Mouse (Mus musculus): Measurements from ENCODE around the gene Pygo2. TPM values are rescaled to one million over a fixed set of nuclear protein-coding genes. Genes with fewer than 3 reads are reported as not detected.
"Not testable (repeated sequence)": the region's sequence is repeated elsewhere in the genome, so short reads cannot be mapped to it uniquely, and the experiment has no call there.

Pygo2 gene
- polyA plus RNA-seq, 1 experiment from 2014 or later = 35.1 TPM

- H3K9me3 ChIP-seq = no peaks in the 10 kb centered on the region
- H3K4me1 ChIP-seq = peaks cover 43% of the 10 kb centered on the region
- no peak for ATAC-seq (ENCODE audit: insufficient read depth, low FRiP score, low read depth)
- H3K4me2 ChIP-seq = no peak overlapping the region
- H3K36me3 ChIP-seq = peaks cover 36% of the 10 kb centered on the region
- H3K27me3 ChIP-seq (replicated peaks) = no peaks in the 10 kb centered on the region
- WGBS = 78% methylated on average over 5 of the region's 5 CpGs
- no peak overlapping the region for H3K4me3 ChIP-seq (replicated peaks)
- no peak overlapping the region for H3K9ac ChIP-seq
- H3K27ac ChIP-seq = 0 out of 2 replicates have a peak overlapping the region, but pooled peaks have one; percentile 9
Observed at GRCm38 (mm10) chr3:89425141-89425525, 4.9 kb upstream of the Pygo2 start.

- Histone ChIP-seq H3K9ac (no peak overlapping the region), H3K4me3 (replicated peaks) (no peak overlapping the region), H3K27ac (no peak overlapping the region), H3K9me3 (no peaks in the 10 kb centered on the region), H3K27me3 (replicated peaks) (no peaks in the 10 kb centered on the region), H3K36me3 (peaks cover 36% of the 10 kb centered on the region), H3K4me1 (peaks cover 38% of the 10 kb centered on the region), H3K4me2 (no peak overlapping the region)
- no peak for ATAC-seq (ENCODE audit: insufficient read depth, low FRiP score, low read depth)
- 82% methylated on average over 4 of the region's 4 CpGs for WGBS
Observed at GRCm38 (mm10) chr3:89425876-89426275, 4.1 kb upstream of the Pygo2 start.

GRCm38 (mm10) chr3:89429021-89429420 lies 993 bp upstream of the Pygo2 start:
- not testable (repeated sequence) for H3K27me3 ChIP-seq (replicated peaks); H3K27ac ChIP-seq; ATAC-seq (ENCODE audit: insufficient read depth, low FRiP score, low read depth); H3K9ac ChIP-seq; H3K4me3 ChIP-seq (replicated peaks); H3K9me3 ChIP-seq; H3K4me2 ChIP-seq
- 80% methylated on average over 7 of the region's 7 CpGs for WGBS
- peaks cover 23% of the 10 kb centered on the region for H3K4me1 ChIP-seq
- H3K36me3 ChIP-seq = peaks cover 53% of the 10 kb centered on the region

- ATAC-seq (ENCODE audit: insufficient read depth, low FRiP score, low read depth) = no peak
Observed at GRCm38 (mm10) chr3:89432606-89433005, 2.6 kb downstream of the Pygo2 start.

GRCm38 (mm10) chr3:89434532-89434931 lies 4.5 kb downstream of the Pygo2 start:
- 78% methylated on average over 11 of the region's 11 CpGs for WGBS
- H3K9ac ChIP-seq = no peak overlapping the region
- ATAC-seq (ENCODE audit: insufficient read depth, low FRiP score, low read depth) = no peak

More at GRCm38 (mm10) chr3:89432606-89433005, 2.6 kb downstream of the Pygo2 start:
- no peak overlapping the region for H3K9ac ChIP-seq
- no peak overlapping the region for H3K4me3 ChIP-seq (replicated peaks)
- 88% methylated on average over 8 of the region's 8 CpGs for WGBS
- H3K27me3 ChIP-seq (replicated peaks) = no peaks in the 10 kb centered on the region
- no peak overlapping the region for H3K27ac ChIP-seq
- peaks cover 23% of the 10 kb centered on the region for H3K4me1 ChIP-seq
- no peak overlapping the region for H3K4me2 ChIP-seq
- peaks cover 27% of the 10 kb centered on the region for H3K36me3 ChIP-seq
- H3K9me3 ChIP-seq = no peaks in the 10 kb centered on the region

GRCm38 (mm10) chr3:89435041-89435440 lies 5.0 kb downstream of the Pygo2 start:
- Histone ChIP-seq H3K27ac (no peak overlapping the region; the same call in 1 of the 2 replicates), H3K9ac (no peak overlapping the region), H3K36me3 (peaks cover 22% of the 10 kb centered on the region), H3K27me3 (replicated peaks) (no peaks in the 10 kb centered on the region), H3K4me3 (replicated peaks) (no peak overlapping the region), H3K4me2 (no peak overlapping the region), H3K4me1 (peaks cover 23% of the 10 kb centered on the region), H3K9me3 (no peaks in the 10 kb centered on the region)
- no peak for ATAC-seq (ENCODE audit: insufficient read depth, low FRiP score, low read depth)
- WGBS = 63% methylated on average over 7 of the region's 7 CpGs

More at GRCm38 (mm10) chr3:89434532-89434931, 4.5 kb downstream of the Pygo2 start:
- Histone ChIP-seq H3K36me3 (peaks cover 22% of the 10 kb centered on the region), H3K4me2 (no peak overlapping the region), H3K9me3 (no peaks in the 10 kb centered on the region), H3K4me3 (replicated peaks) (no peak overlapping the region), H3K27me3 (replicated peaks) (no peaks in the 10 kb centered on the region), H3K4me1 (peaks cover 23% of the 10 kb centered on the region), H3K27ac (no peak overlapping the region; the same call in 1 of the 2 replicates)

GRCm38 (mm10) chr3:89436176-89437113 lies 6.4 kb downstream of the Pygo2 start, which contains the start of gene Pbxip1:
TSS of gene Pbxip1 (plus strand) at chr3:89436706.
- Histone ChIP-seq H3K27ac (peak within 1 kb of the TSS; percentile 70), H3K36me3 (peaks cover 22% of the 10 kb centered on the region), H3K4me2 (peak within 1 kb of the TSS; percentile 69), H3K9me3 (no peaks in the 10 kb centered on the region), H3K4me3 (replicated peaks) (peak within 1 kb of the TSS; percentile 52), H3K9ac (peak within 1 kb of the TSS; percentile 40), H3K4me1 (peaks cover 18% of the 10 kb centered on the region), H3K27me3 (replicated peaks) (no peaks in the 10 kb centered on the region)
- ATAC-seq (ENCODE audit: insufficient read depth, low FRiP score, low read depth) = peak; percentile 81
- WGBS = 5% methylated on average over 16 of the region's 16 CpGs

- Histone ChIP-seq H3K4me3 (replicated peaks) (peak overlapping the region; percentile 52), H3K9ac (peak overlapping the region; percentile 40), H3K27me3 (replicated peaks) (no peaks in the 10 kb centered on the region), H3K27ac (peak overlapping the region; percentile 70), H3K9me3 (no peaks in the 10 kb centered on the region), H3K4me2 (peak overlapping the region; percentile 69), H3K36me3 (peaks cover 20% of the 10 kb centered on the region), H3K4me1 (peaks cover 12% of the 10 kb centered on the region; the same call in 1 of the 2 replicates)
- WGBS = 23% methylated on average over 5 of the region's 5 CpGs
- ATAC-seq (ENCODE audit: insufficient read depth, low FRiP score, low read depth) = no peak
Observed at GRCm38 (mm10) chr3:89437269-89437668, 7.3 kb downstream of the Pygo2 start.

GRCm38 (mm10) chr3:89440691-89441090 lies 10.7 kb downstream of the Pygo2 start:
- Histone ChIP-seq H3K4me1 (peaks cover 10% of the 10 kb centered on the region; the same call in 1 of the 2 replicates), H3K4me3 (replicated peaks) (no peak overlapping the region), H3K36me3 (no peaks in the 10 kb centered on the region), H3K9me3 (no peaks in the 10 kb centered on the region), H3K27ac (no peak overlapping the region), H3K9ac (no peak overlapping the region), H3K4me2 (no peak overlapping the region), H3K27me3 (replicated peaks) (no peaks in the 10 kb centered on the region)
- ATAC-seq (ENCODE audit: insufficient read depth, low FRiP score, low read depth) = no peak
- WGBS = 89% methylated on average over 2 of the region's 2 CpGs

GRCm38 (mm10) chr3:89448720-89449537 lies 18.9 kb downstream of the Pygo2 start:
- no peak overlapping the region for H3K27ac ChIP-seq
- no peaks in the 10 kb centered on the region for H3K9me3 ChIP-seq
- no peaks in the 10 kb centered on the region for H3K36me3 ChIP-seq
- no peak overlapping the region for H3K4me2 ChIP-seq
- peak; percentile 52; the same call in 1 of the 2 replicates for ATAC-seq (ENCODE audit: insufficient read depth, low FRiP score, low read depth)
- H3K4me3 ChIP-seq (replicated peaks) = no peak overlapping the region
- 0 out of 2 replicates have a peak, but pooled peaks cover 10% of the 10 kb centered on the region for H3K4me1 ChIP-seq
- H3K27me3 ChIP-seq (replicated peaks) = no peaks in the 10 kb centered on the region
- no peak overlapping the region for H3K9ac ChIP-seq
- WGBS = 56% methylated on average over 13 of the region's 13 CpGs

- peak; percentile 45; the same call in 1 of the 2 replicates for ATAC-seq (ENCODE audit: insufficient read depth, low FRiP score, low read depth)
- Histone ChIP-seq H3K36me3 (no peaks in the 10 kb centered on the region), H3K4me1 (0 out of 2 replicates have a peak, but pooled peaks cover 10% of the 10 kb centered on the region), H3K9me3 (no peaks in the 10 kb centered on the region), H3K27ac (no peak overlapping the region), H3K4me2 (no peak overlapping the region), H3K9ac (no peak overlapping the region), H3K4me3 (replicated peaks) (no peak overlapping the region), H3K27me3 (replicated peaks) (no peaks in the 10 kb centered on the region)
- WGBS = 48% methylated on average over 7 of the region's 7 CpGs
Observed at GRCm38 (mm10) chr3:89449541-89449940, 19.5 kb downstream of the Pygo2 start.

Measured in stomach, embryonic 15.5 days (tissue).